Mouse (Mus musculus) forebrain, embryonic 13.5 days (tissue): ENCODE measurements around the gene Ctdspl2. TPM values are rescaled to one million over a fixed set of nuclear protein-coding genes. Genes with fewer than 3 reads are reported as not detected.
"Not testable (repeated sequence)": the region's sequence is repeated elsewhere in the genome, so short reads cannot be mapped to it uniquely, and the experiment has no call there.

Experiments used
- ATAC-seq: fragments of 200-750 bp; cut with Nextera tagmentation; 2 replicates; pipeline ENCODE4 v1.8.0; 2017
- H3K27ac ChIP-seq: fragments of 300-500 bp; sonication (generic); 2 replicates; pipeline ENCODE4 v1.5.1; 2015; ENCODE audit warnings: inconsistent platforms, mild to moderate bottlenecking, moderate library complexity
- H3K27me3 ChIP-seq: fragments of 300-500 bp; sonication (generic); 2 replicates; pipeline ENCODE4 v1.6.1; 2015; ENCODE audit warnings: mild to moderate bottlenecking, inconsistent platforms
- H3K36me3 ChIP-seq: fragments of 300-500 bp; sonication (generic); 2 replicates; pipeline ENCODE4 v1.6.1; 2015; ENCODE audit warnings: mild to moderate bottlenecking, inconsistent platforms; ENCODE audit not compliant: poor library complexity, severe bottlenecking
- H3K4me1 ChIP-seq: fragments of 300-500 bp; sonication (generic); 2 replicates; pipeline ENCODE4 v1.6.1; 2015; ENCODE audit warnings: inconsistent platforms
- H3K4me2 ChIP-seq: fragments of 300-500 bp; sonication (generic); 2 replicates; pipeline ENCODE4 v1.6.1; 2015; ENCODE audit warnings: inconsistent platforms, mild to moderate bottlenecking, moderate library complexity
- H3K4me3 ChIP-seq: fragments of 300-500 bp; sonication (generic); 2 replicates; pipeline ENCODE4 v1.5.1; 2015; ENCODE audit warnings: mild to moderate bottlenecking, inconsistent platforms
- H3K9ac ChIP-seq: fragments of 300-500 bp; sonication (generic); 2 replicates; pipeline ENCODE4 v1.6.1; 2015; ENCODE audit warnings: mild to moderate bottlenecking, inconsistent platforms
- H3K9me3 ChIP-seq: fragments of 300-500 bp; sonication (generic); replicated peaks from 2 replicates; pipeline ENCODE4 v1.6.1; 2016; ENCODE audit warnings: inconsistent platforms
- WGBS: fragments of 180-500 bp; shearing (Covaris S2); methylation state at CpG from one replicate; pipeline ENCODE4 v1.1.7; 2015; 5-methylcytosine and 5-hydroxymethylcytosine counted together
- polyA plus RNA-seq: library from polyadenylated mRNA; unstranded; fragments of >200 nt; fragmentation: Nextera tagmentation; extraction: Ambion mirVana; gene quantifications from 2 replicates; pipeline ENCODE4 v1.2.1, GENCODE M21; 2015

The Ctdspl2 gene
- polyA plus RNA-seq, result 55.7 and 59.9 TPM in 2 replicates

DNA sequence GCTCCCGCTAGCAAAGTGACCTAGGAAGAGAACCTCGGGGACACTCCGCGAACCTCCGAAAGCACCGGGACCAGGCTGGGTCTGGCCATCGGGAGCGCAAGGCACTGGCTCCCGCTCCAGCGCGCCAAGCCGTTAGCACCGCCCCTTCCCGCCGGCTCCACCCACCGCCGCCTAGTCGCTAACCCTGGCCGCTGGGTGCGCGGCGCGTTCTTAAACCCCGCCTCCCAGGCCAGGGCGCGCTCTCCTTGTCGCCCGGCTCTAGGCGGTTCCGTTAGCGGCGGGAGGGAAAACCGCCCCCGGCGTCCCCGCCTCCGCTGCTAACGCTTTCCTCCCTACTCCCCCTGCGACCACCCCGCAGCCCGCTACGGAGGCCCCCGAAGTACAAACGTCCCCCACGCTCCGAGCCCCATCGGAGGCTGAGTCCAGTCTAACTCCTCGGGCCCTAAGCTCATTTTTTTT, at the start of gene Ctdspl2, which contains the start of gene Mageb3:
TSS of gene Ctdspl2 (plus strand) at position 237 of the 459 bp plus-strand sequence.
TSS of gene Mageb3 (minus strand) at position 328 of the 459 bp plus-strand sequence.
- peak within 1 kb of the TSS; percentile 97 for H3K9ac ChIP-seq
- under 1% methylated on average over 41 of the region's 48 CpGs for WGBS
- H3K4me3 ChIP-seq, result peak within 1 kb of the TSS; percentile 97
- peak within 1 kb of the TSS; percentile 91 for H3K27ac ChIP-seq
- H3K36me3 ChIP-seq, result peaks cover 7% of the 10 kb centered on the region
- peak within 1 kb of the TSS; percentile 85 for H3K4me2 ChIP-seq
- H3K27me3 ChIP-seq, result no peaks in the 10 kb centered on the region
- peak; percentile 97 for ATAC-seq
- H3K9me3 ChIP-seq, result no peaks in the 10 kb centered on the region
- peaks cover 25% of the 10 kb centered on the region for H3K4me1 ChIP-seq

GRCm38 (mm10) chr2:121909975-121910374, 45.8 kb upstream of the Ctdspl2 start:
- Histone ChIP-seq H3K4me1 (no peaks in the 10 kb centered on the region), H3K4me3 (no peak overlapping the region), H3K4me2 (no peak overlapping the region), H3K9me3 (no peaks in the 10 kb centered on the region), H3K27ac (no peak overlapping the region), H3K27me3 (no peaks in the 10 kb centered on the region), H3K9ac (no peak overlapping the region), H3K36me3 (peaks cover 49% of the 10 kb centered on the region)
- no peak for ATAC-seq
- WGBS, result 84% methylated on average over 3 of the region's 3 CpGs

DNA sequence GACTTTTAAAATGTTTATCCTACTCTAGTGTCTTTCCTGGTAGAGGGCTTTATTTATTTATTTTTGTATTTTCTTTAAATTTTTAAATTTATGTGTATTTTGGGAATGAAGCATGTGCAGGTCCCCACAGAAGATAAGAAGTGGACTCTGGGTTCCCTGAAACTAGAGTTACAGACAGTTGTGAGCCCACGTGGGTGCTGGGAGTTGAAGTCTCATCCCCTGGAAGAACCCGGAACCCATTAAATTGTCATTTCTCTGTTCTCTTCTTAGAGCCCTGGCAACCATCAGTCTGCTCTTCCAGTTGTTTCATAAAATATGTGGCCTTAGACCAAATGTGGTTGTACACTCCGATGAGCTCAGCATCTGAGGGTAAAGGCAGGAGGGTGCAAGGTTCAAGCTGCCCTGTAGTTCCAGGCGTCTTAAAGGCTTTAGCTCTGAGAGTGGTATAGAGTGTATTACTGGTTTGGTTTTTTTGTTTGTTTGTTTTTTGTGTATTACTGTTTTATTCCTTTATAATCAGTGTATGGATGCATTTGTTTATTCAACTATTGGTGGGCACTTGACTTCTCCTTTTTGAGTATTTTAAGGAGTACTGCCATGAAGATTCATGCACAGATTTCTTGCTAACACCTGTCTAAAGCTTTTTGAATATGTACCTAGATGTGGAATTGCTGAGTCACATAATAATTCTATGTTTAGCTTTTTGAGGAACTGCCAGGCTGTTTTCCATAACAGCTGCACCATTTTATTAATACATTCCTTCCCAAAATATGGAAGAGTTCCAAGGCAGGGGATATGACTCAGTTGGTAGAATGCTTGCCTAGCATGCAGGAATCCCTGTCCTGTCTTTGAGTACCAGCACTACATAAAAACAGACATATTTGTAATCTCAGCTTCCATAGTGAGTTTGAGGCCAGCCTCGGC, 39.5 kb upstream of the Ctdspl2 start:
- no peaks in the 10 kb centered on the region for H3K9me3 ChIP-seq
- no peak for ATAC-seq

GRCm38 (mm10) chr2:121937624-121938023, 18.2 kb upstream of the Ctdspl2 start:
- H3K4me2 ChIP-seq, H3K27me3 ChIP-seq, H3K4me3 ChIP-seq, H3K27ac ChIP-seq, H3K9me3 ChIP-seq, H3K4me1 ChIP-seq, H3K9ac ChIP-seq, ATAC-seq: not testable (repeated sequence)
- H3K36me3 ChIP-seq, result peaks cover 24% of the 10 kb centered on the region; the same call in 1 of the 2 replicates
- WGBS, result 77% methylated on average over 2 of the region's 2 CpGs

More for the DNA sequence above, 39.5 kb upstream of the Ctdspl2 start:
- no peaks in the 10 kb centered on the region for H3K27me3 ChIP-seq
- 94% methylated on average over 5 of the region's 5 CpGs for WGBS
- H3K4me1 ChIP-seq, result no peaks in the 10 kb centered on the region
- no peak overlapping the region for H3K27ac ChIP-seq
- peaks cover 23% of the 10 kb centered on the region for H3K36me3 ChIP-seq
- no peak overlapping the region for H3K4me3 ChIP-seq
- H3K4me2 ChIP-seq, result no peak overlapping the region
- no peak overlapping the region for H3K9ac ChIP-seq

- Histone ChIP-seq H3K9ac (no peak overlapping the region), H3K36me3 (no peaks in the 10 kb centered on the region), H3K4me1 (no peaks in the 10 kb centered on the region), H3K27ac (no peak overlapping the region), H3K27me3 (no peaks in the 10 kb centered on the region), H3K4me3 (no peak overlapping the region), H3K4me2 (no peak overlapping the region), H3K9me3 (no peaks in the 10 kb centered on the region)
- WGBS, result 76% methylated on average over 3 of the region's 3 CpGs
- ATAC-seq, result no peak
Measured at GRCm38 (mm10) chr2:121943364-121943763, 12.4 kb upstream of the Ctdspl2 start.

GRCm38 (mm10) chr2:121954971-121955656, 687 bp upstream of the Ctdspl2 start:
- Histone ChIP-seq H3K4me3 (peak overlapping the region; percentile 97), H3K4me1 (peaks cover 25% of the 10 kb centered on the region), H3K36me3 (peaks cover 4% of the 10 kb centered on the region; the same call in 1 of the 2 replicates), H3K4me2 (peak overlapping the region; percentile 85), H3K27ac (peak overlapping the region; percentile 91), H3K27me3 (no peaks in the 10 kb centered on the region), H3K9ac (peak overlapping the region; percentile 97), H3K9me3 (no peaks in the 10 kb centered on the region)
- WGBS, result 20% methylated on average over 10 of the region's 10 CpGs
- ATAC-seq, result no peak

GRCm38 (mm10) chr2:121956224-121957018, 620 bp downstream of the Ctdspl2 start:
- H3K27me3 ChIP-seq, result no peaks in the 10 kb centered on the region
- peak overlapping the region; percentile 97 for H3K4me3 ChIP-seq
- H3K9me3 ChIP-seq, result no peaks in the 10 kb centered on the region
- peak overlapping the region; percentile 97 for H3K9ac ChIP-seq
- H3K27ac ChIP-seq, result peak overlapping the region; percentile 91
- H3K36me3 ChIP-seq, result peaks cover 9% of the 10 kb centered on the region
- H3K4me1 ChIP-seq, result peaks cover 25% of the 10 kb centered on the region
- under 1% methylated on average over 45 of the region's 47 CpGs for WGBS
- peak; percentile 95 for ATAC-seq
- H3K4me2 ChIP-seq, result peak overlapping the region; percentile 85

- WGBS, result 11% methylated on average over 8 of the region's 8 CpGs
- H3K4me3 ChIP-seq, result peak overlapping the region; percentile 97
- peak overlapping the region; percentile 97 for H3K9ac ChIP-seq
- peaks cover 25% of the 10 kb centered on the region for H3K4me1 ChIP-seq
- no peak overlapping the region for H3K27ac ChIP-seq
- no peaks in the 10 kb centered on the region for H3K27me3 ChIP-seq
- peak overlapping the region; percentile 85 for H3K4me2 ChIP-seq
- no peak for ATAC-seq
- no peaks in the 10 kb centered on the region for H3K9me3 ChIP-seq
- H3K36me3 ChIP-seq, result peaks cover 14% of the 10 kb centered on the region
Measured at GRCm38 (mm10) chr2:121957216-121957792, 1.5 kb downstream of the Ctdspl2 start.

DNA sequence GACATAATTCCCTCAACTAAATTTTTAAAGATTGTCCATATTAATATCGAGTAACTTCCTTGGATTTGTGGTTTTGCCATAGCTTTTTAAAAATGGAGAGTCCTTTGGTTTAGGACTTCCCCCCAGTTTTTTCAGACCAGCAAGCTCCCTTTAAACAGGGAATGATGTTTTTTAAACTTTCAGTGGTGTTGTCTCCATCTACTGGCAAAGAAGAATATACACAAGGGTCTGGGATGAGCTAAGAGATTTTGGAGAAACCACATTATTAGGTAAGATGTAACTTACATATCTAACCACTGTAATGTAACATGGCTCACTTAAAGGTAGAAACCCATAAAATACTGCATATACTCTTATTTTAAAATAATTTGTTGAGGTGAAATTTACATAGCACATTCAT, 39.9 kb downstream of the Ctdspl2 start:
- H3K4me3 ChIP-seq, result no peak overlapping the region
- no peaks in the 10 kb centered on the region for H3K9me3 ChIP-seq
- H3K36me3 ChIP-seq, result peaks cover 39% of the 10 kb centered on the region
- 92% methylated on average over 1 of the region's 1 CpGs for WGBS
- no peaks in the 10 kb centered on the region for H3K27me3 ChIP-seq
- no peak overlapping the region for H3K27ac ChIP-seq
- ATAC-seq, result no peak
- no peaks in the 10 kb centered on the region for H3K4me1 ChIP-seq
- no peak overlapping the region for H3K9ac ChIP-seq
- H3K4me2 ChIP-seq, result no peak overlapping the region

GRCm38 (mm10) chr2:122008832-122009231, 53.0 kb downstream of the Ctdspl2 start:
- Histone ChIP-seq H3K36me3 (peaks cover 40% of the 10 kb centered on the region), H3K27me3 (no peaks in the 10 kb centered on the region), H3K9me3 (no peaks in the 10 kb centered on the region), H3K9ac (no peak overlapping the region), H3K4me2 (no peak overlapping the region), H3K4me1 (no peaks in the 10 kb centered on the region), H3K27ac (no peak overlapping the region), H3K4me3 (no peak overlapping the region)
- no peak for ATAC-seq
- 90% methylated on average over 3 of the region's 3 CpGs for WGBS

GRCm38 (mm10) chr2:122011441-122011840, 55.6 kb downstream of the Ctdspl2 start:
- Histone ChIP-seq H3K27ac (no peak overlapping the region), H3K9ac (no peak overlapping the region), H3K27me3 (no peaks in the 10 kb centered on the region), H3K4me1 (no peaks in the 10 kb centered on the region), H3K9me3 (no peaks in the 10 kb centered on the region), H3K36me3 (peaks cover 42% of the 10 kb centered on the region), H3K4me2 (no peak overlapping the region), H3K4me3 (no peak overlapping the region)
- no peak for ATAC-seq
- WGBS, result 93% methylated on average over 7 of the region's 7 CpGs
